Mouse (Mus musculus) fibroblast of lung, adult 2 months (primary cell): ENCODE data around the gene Vmn1r1.
"Not testable (repeated sequence)": the region's sequence is repeated elsewhere in the genome, so short reads cannot be mapped to it uniquely, and the experiment has no call there.

Source experiments
- DNase-seq: peaks from one replicate; pipeline ENCODE4 v3.0.0-alpha.2; 2011; ENCODE audit warnings: low read depth

Gene Vmn1r1

DNA sequence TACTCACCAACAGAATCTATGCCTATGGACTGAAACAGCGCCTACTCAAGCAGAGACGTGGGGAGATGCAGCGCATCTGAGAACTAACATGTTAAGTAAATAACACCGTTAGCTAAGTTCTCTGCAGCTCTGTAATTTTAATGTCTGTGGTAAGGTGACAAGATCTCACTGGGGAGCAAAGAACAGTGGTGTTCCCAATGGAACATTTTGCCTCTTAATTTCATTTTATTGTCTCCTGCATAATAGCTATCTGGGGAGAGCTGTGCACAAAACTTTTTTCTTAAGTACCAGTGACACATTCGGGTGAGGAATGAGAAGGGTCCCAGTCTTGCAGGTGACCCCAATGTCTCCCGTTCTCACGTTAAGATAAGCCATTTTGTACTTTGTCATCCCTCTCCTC lies at the start of gene Vmn1r1:
Gene Vmn1r1, minus strand, starts transcription at position 101 of the 400 bp plus-strand sequence.
- DNase-seq, result no peak

GRCm38 (mm10) chr1:182210322-182210721 lies 46.0 kb upstream of the Vmn1r1 start:
- no peak for DNase-seq

DNA sequence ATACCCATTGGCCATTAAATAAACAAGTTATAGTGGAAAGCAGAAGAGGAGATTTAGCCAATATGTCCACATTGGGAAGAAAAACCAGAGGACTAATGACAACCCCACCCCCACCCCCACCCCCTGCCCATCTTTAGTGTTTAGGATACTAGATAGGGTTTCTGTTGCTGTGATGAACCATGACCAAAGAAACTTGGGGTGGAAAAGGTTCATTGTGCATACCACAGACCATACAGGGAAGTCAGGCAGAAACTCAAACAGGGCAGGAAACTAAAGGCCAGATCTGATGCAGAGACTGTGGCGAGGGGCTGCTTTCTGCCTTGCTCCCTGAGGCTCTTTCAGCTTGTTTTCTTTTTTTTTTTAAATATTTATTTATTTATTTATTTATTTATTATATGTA lies 28.3 kb upstream of the Vmn1r1 start:
- DNase-seq, result no peak

DNA sequence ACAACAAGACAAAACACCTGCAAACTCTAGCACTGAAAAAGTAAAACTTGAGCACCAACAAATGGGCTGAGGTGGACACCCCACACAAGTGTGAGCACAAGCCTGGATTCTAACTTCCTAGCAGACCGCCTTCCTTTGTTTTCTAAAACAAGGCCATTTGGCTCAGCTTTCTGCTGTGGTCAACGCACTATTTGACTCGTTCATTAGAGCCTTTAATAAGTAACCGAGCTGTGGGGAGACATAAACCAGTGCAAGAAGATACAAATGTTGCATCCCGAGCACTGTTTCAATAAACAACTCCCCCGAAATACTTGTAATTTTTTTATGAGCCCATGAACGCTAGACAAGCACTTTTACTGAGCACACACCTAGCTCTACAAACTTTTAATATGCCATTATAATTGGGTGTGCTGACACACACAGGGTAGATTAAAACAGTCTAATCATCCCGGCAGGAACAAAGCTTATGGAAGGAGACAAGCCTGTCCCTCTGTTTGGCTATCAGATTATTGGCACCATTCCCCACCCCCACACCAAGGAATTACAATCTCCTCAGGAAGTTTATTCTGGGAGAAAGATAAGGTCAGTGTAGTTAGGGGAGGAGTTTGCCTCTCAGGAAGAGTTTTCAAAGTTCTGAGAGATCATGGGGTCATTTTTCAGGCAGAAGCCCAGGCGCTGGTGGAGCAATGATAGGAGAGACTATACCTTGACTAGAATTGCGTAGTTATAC lies 27.7 kb upstream of the Vmn1r1 start:
- DNase-seq, result no peak

DNA sequence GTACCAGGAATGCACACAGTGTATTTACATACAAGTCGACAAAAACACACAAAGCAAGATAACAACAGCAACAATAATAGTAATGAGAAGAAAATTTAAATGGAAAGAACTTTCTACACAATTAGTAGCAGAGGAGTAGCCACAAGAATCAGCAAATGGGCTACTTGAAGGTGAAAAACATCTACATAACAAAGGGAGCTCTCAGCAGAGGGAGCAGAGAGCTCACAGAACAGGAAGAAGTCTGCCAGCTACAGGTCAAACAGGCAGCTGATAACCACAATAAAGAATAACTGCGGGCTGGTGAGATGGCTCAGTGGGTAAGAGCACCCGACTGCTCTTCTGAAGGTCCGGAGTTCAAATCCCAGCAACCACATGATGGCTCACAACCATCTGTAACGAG lies 26.9 kb upstream of the Vmn1r1 start:
- no peak for DNase-seq

- DNase-seq, result no peak
These were observed 25.6 kb upstream of the Vmn1r1 start for GRCm38 (mm10) chr1:182189669-182190440.

- DNase-seq, result not testable (repeated sequence)
These were observed 18.2 kb upstream of the Vmn1r1 start for GRCm38 (mm10) chr1:182182449-182182848.

DNA sequence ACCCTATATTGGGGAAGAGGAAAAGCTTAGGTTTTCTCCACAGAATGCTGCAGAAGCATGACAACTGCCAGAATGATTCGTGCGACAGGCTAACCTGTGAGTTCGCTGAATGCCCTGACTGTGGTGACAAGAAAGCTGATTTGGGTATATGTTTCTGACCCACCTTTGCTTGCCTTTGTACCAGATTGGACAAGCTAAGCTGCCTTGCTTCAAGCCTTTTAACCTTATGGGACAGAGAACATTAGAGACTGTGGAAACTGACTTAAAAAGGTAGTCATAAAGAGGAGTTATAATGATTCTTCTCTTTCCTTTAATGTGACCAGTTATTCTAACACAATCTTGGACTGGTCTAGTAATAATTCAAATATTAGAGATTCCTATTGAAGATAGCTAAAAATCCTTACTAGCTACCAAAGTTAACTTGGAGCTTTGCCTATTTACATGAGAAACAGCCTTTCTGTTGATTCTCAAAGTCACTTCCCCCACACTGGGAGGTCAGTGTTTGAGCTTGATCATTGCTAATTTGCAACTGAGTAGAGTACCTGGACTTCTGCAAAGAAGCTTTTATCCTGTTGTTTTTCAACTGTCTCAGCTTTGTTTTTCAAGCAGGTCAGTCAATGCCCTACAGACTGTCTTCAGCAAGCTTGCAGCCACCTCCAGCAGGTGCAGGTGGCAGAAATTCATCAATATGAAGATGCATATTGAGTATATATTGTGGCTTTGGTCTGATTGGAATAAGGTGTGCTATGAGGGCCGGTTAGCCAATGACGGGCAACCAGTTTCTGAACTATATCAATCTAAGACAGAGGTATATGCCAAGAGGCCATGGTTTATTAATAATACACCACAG lies 17.4 kb upstream of the Vmn1r1 start:
- DNase-seq, result no peak

GRCm38 (mm10) chr1:182176985-182177384 lies 12.7 kb upstream of the Vmn1r1 start:
- DNase-seq, result not testable (repeated sequence)

DNA sequence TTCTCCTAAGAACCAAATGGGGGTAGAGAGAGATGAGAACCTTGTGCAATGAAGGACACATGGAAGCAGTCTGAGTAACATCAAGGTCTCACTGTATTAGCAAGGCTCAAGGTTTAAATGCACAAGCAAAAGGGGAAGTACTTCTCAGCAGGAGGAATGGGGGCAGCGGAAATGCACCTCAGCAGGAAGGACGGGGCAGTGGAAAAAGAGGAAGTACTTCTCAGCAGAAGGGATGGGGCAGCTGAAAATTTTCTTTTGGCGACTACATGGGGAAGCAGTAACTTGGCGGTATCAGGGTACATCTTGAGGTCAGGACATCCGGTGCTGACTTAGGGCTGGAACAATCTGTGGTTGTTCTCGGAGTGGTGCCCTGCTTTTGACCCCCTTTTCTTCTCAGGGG lies 5.9 kb upstream of the Vmn1r1 start:
- DNase-seq, result not testable (repeated sequence)

GRCm38 (mm10) chr1:182162951-182163350 lies 1.3 kb downstream of the Vmn1r1 start:
- no peak for DNase-seq

DNA sequence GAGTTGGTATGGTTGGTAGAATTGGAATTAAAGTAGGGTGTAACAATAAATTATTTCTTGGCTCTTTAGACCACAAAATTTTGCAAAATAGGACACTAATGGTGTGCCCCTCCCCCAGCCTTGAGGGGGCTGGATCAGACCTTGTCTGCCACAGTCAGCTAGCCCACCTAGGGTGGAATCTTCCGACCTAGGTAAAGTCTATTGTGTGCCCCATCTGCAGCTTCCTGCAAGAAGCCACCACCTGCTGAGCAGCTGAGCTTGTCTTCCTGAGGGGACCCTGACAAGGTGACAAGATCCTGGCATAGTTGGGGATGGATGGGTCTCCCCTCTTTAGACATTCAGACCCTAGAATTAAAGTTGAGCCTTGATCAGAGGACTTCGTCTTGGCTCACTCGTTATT lies 4.7 kb downstream of the Vmn1r1 start:
- no peak for DNase-seq

GRCm38 (mm10) chr1:182157734-182158133 lies 6.6 kb downstream of the Vmn1r1 start:
- DNase-seq, result no peak

- DNase-seq, result no peak
These were observed 14.3 kb downstream of the Vmn1r1 start for GRCm38 (mm10) chr1:182149966-182150365.

GRCm38 (mm10) chr1:182148864-182149514 lies 15.3 kb downstream of the Vmn1r1 start:
- no peak for DNase-seq

GRCm38 (mm10) chr1:182145546-182145945 lies 18.7 kb downstream of the Vmn1r1 start:
- DNase-seq, result no peak

- DNase-seq, result no peak
These were observed 21.0 kb downstream of the Vmn1r1 start for GRCm38 (mm10) chr1:182143288-182143687.

GRCm38 (mm10) chr1:182142725-182143124 lies 21.6 kb downstream of the Vmn1r1 start:
- no peak for DNase-seq

DNA sequence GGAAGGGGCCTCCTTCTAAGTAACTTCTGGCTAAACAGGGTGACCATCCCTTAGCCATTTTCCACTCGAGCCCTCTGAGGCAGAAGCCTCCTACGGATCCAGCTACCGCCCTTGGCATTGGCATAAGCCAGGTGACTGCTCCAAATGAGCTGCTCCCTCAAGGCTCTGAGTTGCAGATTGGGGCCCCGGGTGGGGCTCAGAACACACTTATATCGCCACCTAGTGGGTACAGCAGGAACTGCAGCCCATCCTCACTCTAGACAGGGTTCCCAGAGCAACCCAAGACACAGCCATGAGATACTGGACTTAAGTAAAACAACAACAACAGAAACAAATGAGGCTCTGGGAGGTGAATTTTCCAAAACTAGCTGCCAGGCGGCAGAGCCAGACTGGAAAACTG lies 23.9 kb downstream of the Vmn1r1 start:
- DNase-seq, result no peak

GRCm38 (mm10) chr1:182139937-182140336 lies 24.3 kb downstream of the Vmn1r1 start:
- DNase-seq, result no peak

- DNase-seq, result no peak
These were observed 26.1 kb downstream of the Vmn1r1 start for GRCm38 (mm10) chr1:182138172-182138571.
